Mouse (Mus musculus): ENCODE data around the gene Traf2.

Gene Traf2

GRCm38 (mm10) chr2:25575432-25576027 lies 28.8 kb upstream of the Traf2 start:
- in situ Hi-C loops (cut with MboI), result no loop called here

GRCm38 (mm10) chr2:25574579-25575431 lies 28.1 kb upstream of the Traf2 start, which contains the start of the genes Mamdc4 and Phpt1:
Gene Mamdc4, minus strand, starts transcription at chr2:25574845.
Gene Phpt1, minus strand, starts transcription at chr2:25575224.
- in situ Hi-C loops (cut with MboI), result loop anchor here (25.0 kb wide), 1 partner anchor 1337 kb away; the partner anchor contains the start of genes Med22, Rpl7a, Surf1 and Surf2

- in situ Hi-C loops (cut with MboI), result loop anchor here (25.0 kb wide), 1 partner anchor 1338 kb away; the partner anchor contains the start of genes Med22, Rpl7a, Surf1 and Surf2
These were observed 27.4 kb upstream of the Traf2 start for GRCm38 (mm10) chr2:25574136-25574535.

GRCm38 (mm10) chr2:25573068-25573467 lies 26.3 kb upstream of the Traf2 start:
- in situ Hi-C loops (cut with MboI), result loop anchor here (25.0 kb wide), 1 partner anchor 1339 kb away; the partner anchor contains the start of genes Med22, Rpl7a, Surf1 and Surf2

GRCm38 (mm10) chr2:25571221-25571620 lies 24.5 kb upstream of the Traf2 start:
- in situ Hi-C loops (cut with MboI), result loop anchor here (25.0 kb wide), 1 partner anchor 1341 kb away; the partner anchor contains the start of genes Med22, Rpl7a, Surf1 and Surf2

DNA sequence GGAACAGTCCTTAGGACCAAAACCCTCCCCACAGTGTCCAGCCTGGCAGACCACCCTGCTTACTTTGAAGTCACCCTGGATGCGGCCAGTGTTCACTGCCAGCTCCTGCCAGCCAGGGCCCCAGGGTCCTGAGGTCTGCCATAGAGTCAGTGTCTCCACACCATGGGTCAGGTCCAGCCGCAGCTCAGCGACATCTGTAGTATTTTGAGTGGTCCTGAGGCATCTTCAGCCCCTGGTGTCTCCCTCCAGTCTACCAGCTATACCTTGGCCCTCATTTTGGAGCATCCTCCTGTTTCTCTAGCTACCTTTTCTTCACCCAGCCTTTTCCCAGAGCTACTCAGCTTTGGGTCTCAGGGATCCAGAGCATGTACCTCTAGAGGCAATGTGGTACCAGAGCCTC lies 22.6 kb upstream of the Traf2 start:
- in situ Hi-C loops (cut with MboI), result loop anchor here (25.0 kb wide), 1 partner anchor 1343 kb away; the partner anchor contains the start of genes Med22, Rpl7a, Surf1 and Surf2

- in situ Hi-C loops (cut with MboI), result loop anchor here (25.0 kb wide), 1 partner anchor 1344 kb away; the partner anchor contains the start of genes Med22, Rpl7a, Surf1 and Surf2
These were observed 21.8 kb upstream of the Traf2 start for GRCm38 (mm10) chr2:25568473-25569019.

- in situ Hi-C loops (cut with MboI), result loop anchor here (25.0 kb wide), 1 partner anchor 1346 kb away; the partner anchor contains the start of genes Med22, Rpl7a, Surf1 and Surf2
These were observed 19.8 kb upstream of the Traf2 start for GRCm38 (mm10) chr2:25566558-25566957.

GRCm38 (mm10) chr2:25565741-25566140 lies 19.0 kb upstream of the Traf2 start:
- in situ Hi-C loops (cut with MboI), result loop anchor here (25.0 kb wide), 1 partner anchor 1347 kb away; the partner anchor contains the start of genes Med22, Rpl7a, Surf1 and Surf2

DNA sequence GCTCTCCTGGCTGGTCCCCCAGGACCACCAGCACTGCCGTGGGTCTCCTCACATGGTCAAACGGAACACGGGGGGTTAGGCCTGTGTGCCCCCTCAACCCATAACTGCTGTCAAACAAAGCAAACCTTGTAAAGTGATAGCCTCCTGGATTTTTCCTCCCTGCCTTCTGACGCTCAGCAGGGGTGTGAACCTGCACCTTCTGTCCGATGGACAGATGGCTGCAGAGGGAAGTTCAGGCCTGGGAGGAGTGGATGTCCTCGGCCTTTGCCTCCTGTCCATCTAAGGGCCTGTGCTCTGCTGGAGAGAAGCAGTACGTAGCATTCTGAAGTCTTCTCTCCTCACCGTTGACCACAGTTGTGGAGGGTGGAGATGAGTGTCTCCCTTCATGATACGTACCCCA lies 15.2 kb upstream of the Traf2 start:
- in situ Hi-C loops (cut with MboI), result loop anchor here (25.0 kb wide), 1 partner anchor 1350 kb away; the partner anchor contains the start of genes Med22, Rpl7a, Surf1 and Surf2

GRCm38 (mm10) chr2:25560551-25560950 lies 13.8 kb upstream of the Traf2 start:
- in situ Hi-C loops (cut with MboI), result loop anchor here (25.0 kb wide), 1 partner anchor 1352 kb away; the partner anchor contains the start of genes Med22, Rpl7a, Surf1 and Surf2

- in situ Hi-C loops (cut with MboI), result loop anchor here (25.0 kb wide), 1 partner anchor 1354 kb away; the partner anchor contains the start of genes Med22, Rpl7a, Surf1 and Surf2
These were observed 12.0 kb upstream of the Traf2 start for GRCm38 (mm10) chr2:25558774-25559173.

GRCm38 (mm10) chr2:25557964-25558360 lies 11.2 kb upstream of the Traf2 start:
- in situ Hi-C loops (cut with MboI), result loop anchor here (25.0 kb wide), 1 partner anchor 1354 kb away; the partner anchor contains the start of genes Med22, Rpl7a, Surf1 and Surf2

DNA sequence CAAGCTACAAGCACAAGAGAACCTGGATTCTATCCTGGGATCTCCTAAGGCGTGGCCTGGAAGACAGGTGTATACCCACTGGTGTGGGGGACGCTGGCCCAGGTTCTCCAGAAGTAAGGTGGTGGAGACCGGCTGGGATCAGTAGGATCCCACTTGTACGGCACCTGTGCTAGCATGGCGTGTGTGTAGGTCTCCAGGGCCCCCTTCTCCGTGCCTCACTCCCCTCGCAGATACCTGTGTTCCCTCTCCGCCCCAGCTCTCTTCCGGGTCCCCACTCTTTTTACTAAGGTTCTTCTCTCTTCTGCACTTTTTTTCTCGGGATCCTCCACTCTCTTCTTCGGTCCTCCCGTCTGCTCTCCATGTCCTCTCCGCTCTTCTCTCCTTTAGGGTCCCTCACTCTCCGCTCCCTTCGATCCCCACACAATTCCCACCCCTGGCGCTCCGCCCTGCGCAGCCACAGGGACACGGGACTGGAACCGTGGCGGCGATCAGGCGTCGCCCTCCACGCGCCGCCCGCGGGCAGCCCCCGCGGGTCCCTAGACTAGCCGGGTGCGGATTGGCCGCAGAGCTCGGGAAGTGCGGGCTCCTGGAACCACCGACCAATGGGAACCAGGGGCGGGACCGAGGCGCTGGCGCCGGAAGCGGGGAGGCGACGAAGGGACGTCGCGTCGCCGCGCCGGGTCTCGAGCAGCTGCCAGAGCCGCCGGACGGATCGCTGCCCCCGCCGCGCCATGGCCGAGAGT lies 10.7 kb upstream of the Traf2 start, which contains the start of gene Edf1:
Gene Edf1, plus strand, starts transcription at position 627 of the 743 bp plus-strand sequence.
- in situ Hi-C loops (cut with MboI), result loop anchor here (25.0 kb wide), 1 partner anchor 1355 kb away; the partner anchor contains the start of genes Med22, Rpl7a, Surf1 and Surf2

DNA sequence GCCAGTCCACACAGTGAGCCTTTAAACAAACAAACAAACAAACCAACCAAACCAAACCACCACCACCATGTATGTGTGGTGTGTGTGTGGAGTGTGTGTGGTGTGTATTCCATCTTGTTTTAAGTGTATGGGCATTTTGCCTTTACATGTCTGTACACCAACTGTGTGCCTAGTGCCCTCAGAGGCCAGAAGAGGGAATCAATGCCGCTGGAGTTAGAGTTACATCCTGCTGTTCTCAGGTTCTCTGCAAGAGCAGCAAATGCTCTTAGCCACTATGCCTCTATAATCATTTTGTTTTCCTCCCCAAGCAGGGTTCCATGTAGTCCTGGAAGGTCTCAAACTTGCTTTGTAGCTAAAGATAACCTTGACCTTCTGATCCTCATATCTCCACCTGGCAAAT lies 9.6 kb upstream of the Traf2 start:
- in situ Hi-C loops (cut with MboI), result loop anchor here (25.0 kb wide), 1 partner anchor 1356 kb away; the partner anchor contains the start of genes Med22, Rpl7a, Surf1 and Surf2

GRCm38 (mm10) chr2:25555479-25555878 lies 8.7 kb upstream of the Traf2 start:
- in situ Hi-C loops (cut with MboI), result loop anchor here (25.0 kb wide), 1 partner anchor 1357 kb away; the partner anchor contains the start of genes Med22, Rpl7a, Surf1 and Surf2

DNA sequence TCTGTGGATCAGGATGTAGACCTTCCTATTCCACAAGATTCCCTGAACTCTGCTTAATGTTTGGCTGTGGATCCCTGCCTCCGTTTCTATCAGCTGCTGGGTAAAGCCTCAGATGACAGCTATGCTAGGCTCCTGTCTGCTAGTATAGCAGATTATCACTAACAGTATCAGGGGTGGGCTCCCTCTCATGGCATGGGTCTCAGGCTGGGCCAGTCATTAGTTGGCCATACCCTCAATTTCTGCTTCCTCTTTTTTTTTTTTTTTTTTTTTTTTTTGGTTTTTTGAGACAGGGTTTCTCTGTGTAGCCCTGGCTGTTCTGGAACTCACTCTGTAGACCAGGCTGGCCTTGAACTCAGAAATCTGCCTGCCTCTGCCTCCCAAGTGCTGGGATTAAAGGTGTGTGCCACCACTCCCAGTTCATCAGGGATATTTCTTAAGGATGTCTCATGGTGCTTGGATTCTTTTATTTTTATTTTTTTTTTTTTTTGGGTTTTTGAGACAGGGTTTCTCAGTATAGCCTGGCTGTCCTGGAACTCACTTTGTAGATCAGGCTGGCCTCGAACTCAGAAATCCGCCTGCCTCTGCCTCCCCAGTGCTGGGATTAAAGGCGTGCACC lies 6.5 kb upstream of the Traf2 start:
- in situ Hi-C loops (cut with MboI), result loop anchor here (25.0 kb wide), 1 partner anchor 1359 kb away; the partner anchor contains the start of genes Med22, Rpl7a, Surf1 and Surf2

DNA sequence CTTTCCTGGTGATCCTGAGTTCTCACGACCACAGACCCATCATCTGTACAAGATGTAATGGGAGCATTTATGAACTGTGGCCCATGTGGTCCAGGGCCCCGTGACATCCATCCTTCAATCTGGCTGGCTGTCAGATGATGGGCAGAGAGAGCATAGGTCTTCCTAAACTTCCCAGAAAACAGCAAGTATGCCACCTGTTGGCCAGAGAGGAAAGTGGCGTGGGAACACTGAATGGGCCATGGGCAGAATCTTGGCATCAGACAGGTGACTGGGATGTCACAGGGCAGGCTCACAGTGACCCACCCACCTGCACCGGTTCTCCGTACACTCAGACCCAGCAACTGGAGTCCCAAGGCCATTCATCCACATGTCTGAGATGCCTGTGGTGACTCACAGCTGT lies 4.4 kb upstream of the Traf2 start:
- in situ Hi-C loops (cut with MboI), result loop anchor here (25.0 kb wide), 1 partner anchor 1361 kb away; the partner anchor contains the start of genes Med22, Rpl7a, Surf1 and Surf2
